ENCODE assay signal across 13 mouse cellular contexts in genomic region chr8:57724843-57725627, GRCm38 (mm10).
"Had no signal": no experiment of that assay in that cellular context is flagged by ENCODE, and none has a peak within 500 bp of the region (broad histone marks: within the 10 kb centered on the region; RNA-seq: fewer than 3 reads in every experiment).

No protein-coding gene starts in this region.

- H3K4me3 ChIP-seq: kidney, embryonic 15.5 days; left cerebral cortex, adult 2 months; limb, embryonic 10.5 days; liver, embryonic 15.5 days; megakaryocyte, embryonic 14.5 days; midbrain, embryonic 12.5 days had no signal

- H3K9ac ChIP-seq: kidney, embryonic 15.5 days; liver, embryonic 15.5 days; lung, embryonic 14.5 days; midbrain, embryonic 12.5 days had no signal

- H3K4me1 ChIP-seq: kidney, embryonic 15.5 days; limb, embryonic 10.5 days; liver, embryonic 15.5 days; megakaryocyte, embryonic 14.5 days; midbrain, embryonic 12.5 days had no signal

- DNase-seq: kidney, adult 18-20 months; kidney, postnatal 14 days; lung, embryonic 14.5 days; lung, postnatal 10 days; lung, postnatal 4 days; right cerebral cortex, postnatal 25 days had no signal

- H3K36me3 ChIP-seq: kidney, embryonic 15.5 days; limb, embryonic 10.5 days; liver, embryonic 15.5 days; midbrain, embryonic 12.5 days had no signal

- H3K27ac ChIP-seq: kidney, embryonic 15.5 days; left cerebral cortex, adult 2 months; limb, embryonic 10.5 days; liver, embryonic 15.5 days; midbrain, embryonic 12.5 days had no signal

- H3K27me3 ChIP-seq: kidney, embryonic 15.5 days; liver, embryonic 15.5 days; midbrain, embryonic 12.5 days had no signal

- H3K4me2 ChIP-seq: kidney, embryonic 15.5 days; liver, embryonic 11.5 days; liver, embryonic 15.5 days; lung, embryonic 14.5 days; midbrain, embryonic 12.5 days had no signal

- H3K9me3 ChIP-seq: kidney, embryonic 15.5 days; limb, embryonic 10.5 days; liver, embryonic 15.5 days; megakaryocyte, embryonic 14.5 days; midbrain, embryonic 12.5 days had no signal
